Mouse (Mus musculus) MEL (cell line): Measurements from ENCODE around the gene Ankrd45. TPM values are rescaled to one million over a fixed set of nuclear protein-coding genes. Genes with fewer than 3 reads are reported as not detected.

Source experiments
- DNase-seq: peaks from one replicate; pipeline ENCODE4 v3.0.0; 2011; ENCODE audit warnings: low read depth, low spot score
- H3K27ac ChIP-seq: 2 replicates; pipeline ENCODE4 v1.5.1; 2012; ENCODE audit warnings: low read depth, mild to moderate bottlenecking, control low read depth, low read length, moderate library complexity; ENCODE audit not compliant: control insufficient read depth
- H3K27me3 ChIP-seq, 2 experiments: fragments of 150-350 bp in 1 of 2; sonication (generic) in 1 of 2; 2 replicates each; pipeline ENCODE4 v1.6.1; 2012; ENCODE audit warnings: low read length in 2 of 2, mild to moderate bottlenecking in 2 of 2, improper control_type of control experiment in 1 of 2, moderate library complexity in 1 of 2; ENCODE audit not compliant: insufficient read depth in 2 of 2, control insufficient read depth in 1 of 2
- H3K36me3 ChIP-seq, 2 experiments: 2 replicates each; pipeline ENCODE4 v1.6.1; 2012 to 2014; ENCODE audit warnings: low read length in 2 of 2, improper control_type of control experiment in 1 of 2, inconsistent platforms in 1 of 2, mild to moderate bottlenecking in 1 of 2; ENCODE audit not compliant: insufficient read depth in 2 of 2, control insufficient read depth in 1 of 2
- H3K4me1 ChIP-seq, 2 experiments: fragments of 150-350 bp in 1 of 2; sonication (generic) in 1 of 2; 2 replicates each; pipeline ENCODE4 v1.6.1; 2012; ENCODE audit warnings: low read length in 2 of 2, improper control_type of control experiment in 1 of 2, mild to moderate bottlenecking in 1 of 2; ENCODE audit not compliant: insufficient read depth in 2 of 2, control insufficient read depth in 1 of 2
- H3K4me3 ChIP-seq, 2 experiments: fragments of 150-350 bp in 1 of 2; sonication (generic) in 1 of 2; 2 replicates each; pipeline ENCODE4 v1.5.1; 2012; ENCODE audit warnings: low read depth in 2 of 2, low read length in 2 of 2, mild to moderate bottlenecking in 2 of 2, moderate library complexity in 2 of 2, control low read depth in 1 of 2, improper control_type of control experiment in 1 of 2; ENCODE audit not compliant: control insufficient read depth in 1 of 2, insufficient read depth in 1 of 2
- H3K79me2 ChIP-seq: 2 replicates; pipeline ENCODE4 v1.6.1; 2012; ENCODE audit warnings: mild to moderate bottlenecking, low read length, moderate library complexity; ENCODE audit not compliant: control insufficient read depth, poor library complexity, insufficient read depth
- H3K9ac ChIP-seq: 2 replicates; pipeline ENCODE4 v1.6.1; 2012; ENCODE audit warnings: low read depth, mild to moderate bottlenecking, control low read depth, low read length, moderate library complexity; ENCODE audit not compliant: control insufficient read depth, poor library complexity, severe bottlenecking
- H3K9me3 ChIP-seq: fragments of 150-350 bp; sonication (generic); replicated peaks from 2 replicates; pipeline ENCODE4 v1.6.1; 2012; ENCODE audit warnings: mild to moderate bottlenecking, low read length, improper control_type of control experiment, moderate library complexity; ENCODE audit not compliant: insufficient read depth
- CHD1 ChIP-seq: IDR thresholded peaks from 2 replicates; pipeline ENCODE4 v1.6.1; 2012; ENCODE audit warnings: low read depth, mild to moderate bottlenecking, inconsistent platforms, low read length, improper control_type of control experiment
- CHD2 ChIP-seq: IDR thresholded peaks from 2 replicates; pipeline ENCODE4 v1.6.1; 2011; ENCODE audit warnings: low read length, improper control_type of control experiment
- ELF1 ChIP-seq: IDR thresholded peaks from 2 replicates; pipeline ENCODE4 v1.6.1; 2014; ENCODE audit warnings: low read depth, mild to moderate bottlenecking, inconsistent platforms, low read length, improper control_type of control experiment, moderate library complexity
- EP300 ChIP-seq, 2 experiments: IDR thresholded peaks; 2 replicates each; pipeline ENCODE4 v1.6.1; 2011; ENCODE audit warnings: improper control_type of control experiment in 2 of 2, low read length in 2 of 2, low read depth in 1 of 2, mild to moderate bottlenecking in 1 of 2
- GATA1 ChIP-seq: IDR thresholded peaks from 2 replicates; pipeline ENCODE4 v1.6.1; 2011; ENCODE audit warnings: low read depth, low read length, improper control_type of control experiment
- HCFC1 ChIP-seq: IDR thresholded peaks from 2 replicates; pipeline ENCODE4 v1.6.1; 2012; ENCODE audit warnings: low read depth, mild to moderate bottlenecking, inconsistent platforms, low read length, improper control_type of control experiment, moderate library complexity
- JUND ChIP-seq: IDR thresholded peaks from 2 replicates; pipeline ENCODE4 v1.6.1; 2011; ENCODE audit warnings: low read depth, mild to moderate bottlenecking, improper control_type of control experiment, low read length
- MAX ChIP-seq: IDR thresholded peaks from 2 replicates; pipeline ENCODE4 v1.6.1; 2011; ENCODE audit warnings: low read length, improper control_type of control experiment
- MAZ ChIP-seq: IDR thresholded peaks from 2 replicates; pipeline ENCODE4 v1.6.1; 2012; ENCODE audit warnings: low read depth, mild to moderate bottlenecking, inconsistent platforms, low read length, improper control_type of control experiment
- MEF2A ChIP-seq: IDR thresholded peaks from 2 replicates; pipeline ENCODE4 v1.6.1; 2014; ENCODE audit warnings: low read depth, mild to moderate bottlenecking, inconsistent platforms, low read length, improper control_type of control experiment; ENCODE audit not compliant: poor library complexity, insufficient replicate concordance, severe bottlenecking; ENCODE audit errors: extremely low read depth
- MYC ChIP-seq: IDR thresholded peaks from 2 replicates; pipeline ENCODE4 v1.6.1; 2011; ENCODE audit warnings: low read depth, mild to moderate bottlenecking, low read length, improper control_type of control experiment, moderate library complexity
- NELFE ChIP-seq: IDR thresholded peaks from 2 replicates; pipeline ENCODE4 v1.6.1; 2011; ENCODE audit warnings: low read depth, low read length, improper control_type of control experiment
- NRF1 ChIP-seq: IDR thresholded peaks from 2 replicates; pipeline ENCODE4 v1.6.1; 2014; ENCODE audit warnings: low read depth, mild to moderate bottlenecking, inconsistent platforms, low read length, improper control_type of control experiment, moderate library complexity; ENCODE audit not compliant: poor library complexity, insufficient read depth, severe bottlenecking
- POLR2A ChIP-seq, 2 experiments: IDR thresholded peaks; 2 replicates each; pipeline ENCODE4 v1.6.1; 2011 to 2012; ENCODE audit warnings: low read length in 2 of 2, mild to moderate bottlenecking in 2 of 2, control low read depth in 1 of 2, improper control_type of control experiment in 1 of 2, low read depth in 1 of 2, moderate library complexity in 1 of 2; ENCODE audit not compliant: control insufficient read depth in 1 of 2, insufficient read depth in 1 of 2, poor library complexity in 1 of 2
- POLR2AphosphoS2 ChIP-seq: IDR thresholded peaks from 2 replicates; pipeline ENCODE4 v1.6.1; 2011; ENCODE audit warnings: low read length, improper control_type of control experiment
- RAD21 ChIP-seq: IDR thresholded peaks from 2 replicates; pipeline ENCODE4 v1.6.1; 2011; ENCODE audit warnings: mild to moderate bottlenecking, low read depth, low read length, improper control_type of control experiment
- TBP ChIP-seq: IDR thresholded peaks from 2 replicates; pipeline ENCODE4 v1.8.0; 2011; ENCODE audit warnings: low read depth, low read length, improper control_type of control experiment
- USF1 ChIP-seq: IDR thresholded peaks from 2 replicates; pipeline ENCODE4 v1.6.1; 2014; ENCODE audit warnings: low read depth, mild to moderate bottlenecking, inconsistent platforms, low read length, improper control_type of control experiment, moderate library complexity
- USF2 ChIP-seq, 2 experiments: IDR thresholded peaks; 2 replicates each; pipeline ENCODE4 v1.6.1; 2011 to 2012; ENCODE audit warnings: improper control_type of control experiment in 2 of 2, low read length in 2 of 2, borderline replicate concordance in 1 of 2, inconsistent platforms in 1 of 2, low read depth in 1 of 2, mild to moderate bottlenecking in 1 of 2; ENCODE audit not compliant: insufficient read depth in 1 of 2
- ZC3H11A ChIP-seq: IDR thresholded peaks from 2 replicates; pipeline ENCODE4 v1.6.1; 2012; ENCODE audit warnings: low read depth, mild to moderate bottlenecking, inconsistent platforms, low read length, improper control_type of control experiment
- ZKSCAN1 ChIP-seq: IDR thresholded peaks from 2 replicates; pipeline ENCODE4 v1.6.1; 2012; ENCODE audit warnings: low read depth, mild to moderate bottlenecking, inconsistent platforms, low read length, improper control_type of control experiment, moderate library complexity
- ZMIZ1 ChIP-seq: IDR thresholded peaks from 2 replicates; pipeline ENCODE4 v1.6.1; 2012; ENCODE audit warnings: low read depth, mild to moderate bottlenecking, inconsistent platforms, low read length, improper control_type of control experiment, moderate library complexity
- polyA plus RNA-seq, 2 experiments: library from polyadenylated mRNA; stranded (reverse) in 1 of 2; unstranded in 1 of 2; fragments of >175 nt in 1 of 2; fragments of >200 nt in 1 of 2; gene quantifications; 2 replicates each; pipeline versions ENCODE4 v1.2.1 to v1.2.4; 2012; ENCODE audit warnings: low replicate concordance in 2 of 2, low read depth in 1 of 2; ENCODE audit not compliant: insufficient read length in 2 of 2, insufficient read depth in 1 of 2, missing spikeins in 1 of 2
- total RNA-seq: library from RNA; depleted of rRNA; stranded (reverse); fragments of 300-350 nt; gene quantifications from 2 replicates; pipeline ENCODE4 v1.2.3, GENCODE M21; 2012

Gene Ankrd45
- total and polyA plus RNA-seq, 3 experiments: not detected

DNA sequence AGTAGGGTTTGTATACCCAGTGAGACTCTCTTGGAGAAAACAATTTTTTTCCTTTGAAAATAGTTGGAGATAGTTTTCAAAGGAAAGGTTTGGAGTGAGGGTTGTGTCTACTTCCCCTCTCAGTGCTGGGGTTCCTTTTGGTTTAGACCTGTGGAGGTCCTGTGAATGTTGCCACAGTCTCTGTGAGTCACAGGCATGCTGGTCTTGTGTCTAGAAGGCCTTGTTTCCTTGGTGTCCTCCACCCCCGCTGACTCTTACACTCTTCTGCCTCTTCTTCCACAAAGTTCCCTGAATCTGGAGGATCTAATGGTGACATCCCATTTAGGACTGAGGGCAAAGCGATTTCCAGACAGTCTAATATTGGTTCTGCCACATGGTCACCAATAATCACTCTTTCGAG, 42.9 kb downstream of the Ankrd45 start:
- DNase-seq: no peak
- Histone ChIP-seq H3K9ac (no peak overlapping the region), H3K9me3 (no peaks in the 10 kb centered on the region), H3K27ac (no peak overlapping the region), H3K4me1 (no peaks in the 10 kb centered on the region), H3K79me2 (no peaks in the 10 kb centered on the region), H3K36me3 (no peaks in the 10 kb centered on the region), H3K27me3 (no peaks in the 10 kb centered on the region), H3K4me3 (no peak overlapping the region)
- TF ChIP-seq MAX: no peak

DNA sequence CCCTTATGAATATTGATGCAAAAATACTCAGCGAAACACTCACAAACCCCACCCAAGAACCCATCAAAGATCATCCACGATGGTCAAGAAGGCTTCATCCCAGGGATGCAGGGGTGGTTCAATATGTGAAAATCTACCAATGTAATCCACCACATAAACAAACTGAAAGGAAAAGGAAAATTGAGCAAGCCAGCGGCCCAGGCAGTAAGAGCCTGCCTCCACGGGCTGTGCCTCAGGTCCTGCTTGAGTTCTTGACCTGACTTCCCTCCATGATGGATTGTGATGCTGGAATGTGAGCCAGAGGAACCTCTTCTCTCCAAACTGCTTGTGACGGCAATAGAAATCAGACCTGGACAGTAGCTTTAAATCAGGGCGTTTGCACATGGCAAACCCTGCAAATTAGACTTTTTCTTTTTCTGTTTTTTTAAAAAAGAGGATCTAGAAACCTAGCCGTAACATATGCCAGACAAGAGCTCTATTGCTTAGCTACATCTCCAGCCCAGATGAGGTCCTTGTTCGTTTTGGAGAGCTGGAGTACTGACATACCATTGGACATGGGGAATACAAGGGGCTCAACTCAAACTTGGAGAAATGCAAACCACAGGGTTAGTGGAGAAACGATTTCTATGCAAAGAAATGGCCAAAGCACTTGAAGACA, 47.9 kb downstream of the Ankrd45 start:
- no peaks in the 10 kb centered on the region for H3K9me3 ChIP-seq
- H3K27me3 ChIP-seq: no peaks in the 10 kb centered on the region
- no peak overlapping the region; a peak in 1 of 4 replicates for H3K4me3 ChIP-seq
- DNase-seq: peak; percentile 61
- H3K36me3 ChIP-seq: no peaks in the 10 kb centered on the region
- no peak overlapping the region for H3K9ac ChIP-seq
- H3K79me2 ChIP-seq: no peaks in the 10 kb centered on the region
- H3K4me1 ChIP-seq: no peaks in the 10 kb centered on the region
- H3K27ac ChIP-seq: no peak overlapping the region
- TF ChIP-seq HCFC1 (no peak), NELFE (no peak), GATA1 (no peak), CHD1 (no peak), EP300 (IDR thresholded peaks at IDR 0.05; ENCODE audit: low read depth in 1 of 2, low read length in 2 of 2) (no peak), TBP (0 out of 2 replicates have a peak, but pooled peaks have one; percentile 37), USF2 (IDR thresholded peaks at IDR 0.05; ENCODE audit: borderline replicate concordance in 1 of 2, insufficient read depth in 1 of 2, low read depth in 1 of 2, low read length in 2 of 2) (no peak), NRF1 (no peak)

DNA sequence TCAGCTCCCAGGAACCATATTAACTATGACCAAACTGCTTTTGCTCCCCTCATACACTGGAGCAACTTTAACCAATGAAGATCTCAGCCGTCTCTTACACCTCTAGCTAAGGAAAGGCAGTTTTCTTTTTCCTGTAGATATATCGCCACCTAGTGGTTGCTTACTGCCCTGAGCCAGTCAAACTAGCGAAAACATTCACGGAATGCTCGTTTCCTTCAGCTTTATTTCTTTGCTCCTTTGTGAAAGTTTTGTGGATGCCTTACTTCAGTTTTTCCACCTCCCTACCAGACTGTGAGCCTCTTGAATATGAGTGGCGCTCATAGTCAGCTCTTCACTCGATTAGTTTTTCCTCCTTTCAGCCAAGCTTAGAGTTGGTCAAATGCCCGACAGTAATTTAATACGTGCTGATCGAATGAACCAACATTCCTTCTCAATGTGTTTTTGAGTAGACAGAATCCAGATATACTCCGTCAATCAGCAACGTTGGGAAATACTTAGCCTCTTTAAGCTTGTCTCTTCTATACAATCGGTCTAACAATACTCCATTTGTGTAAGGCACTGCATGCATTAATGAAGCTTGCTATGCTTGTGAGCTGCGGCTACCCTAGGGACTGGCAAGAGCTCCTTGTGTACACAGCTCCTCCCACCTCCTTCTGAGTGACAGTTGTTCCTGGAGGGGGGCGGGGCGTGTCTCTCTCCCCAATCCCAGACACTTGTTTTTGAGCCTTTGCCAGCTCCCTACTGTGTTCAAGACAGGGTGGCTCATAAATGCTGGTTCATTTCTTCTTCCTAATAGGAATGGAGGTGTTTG, 53.3 kb downstream of the Ankrd45 start:
- Histone ChIP-seq H3K4me3 (peak overlapping the region; percentile 92 to 94), H3K9ac (peak overlapping the region; percentile 76), H3K36me3 (peaks cover 0 to 9% of the 10 kb centered on the region in 2 experiments; a peak in 2 of 4 replicates), H3K79me2 (no peaks in the 10 kb centered on the region), H3K27ac (peak overlapping the region; percentile 46; the same call in 1 of the 2 replicates), H3K9me3 (no peaks in the 10 kb centered on the region), H3K27me3 (no peaks in the 10 kb centered on the region), H3K4me1 (peaks cover 4 to 11% of the 10 kb centered on the region in 2 experiments; a peak in 3 of 4 replicates)
- DNase-seq: peak; percentile 94
- peak; percentile 71 for TF ChIP-seq ZC3H11A
- TF ChIP-seq MYC: no peak
- peak; percentile 85 for TF ChIP-seq RAD21
- no peak for TF ChIP-seq TBP
- no peak; the same call in 1 of the 2 replicates for TF ChIP-seq NELFE
- no peak for TF ChIP-seq POLR2A (IDR thresholded peaks at IDR 0.05; ENCODE audit: control insufficient read depth in 1 of 2, insufficient read depth in 1 of 2, low read depth in 1 of 2, low read length in 2 of 2, poor library complexity in 1 of 2)
- TF ChIP-seq CHD1: no peak
- TF ChIP-seq ZMIZ1: no peak
- TF ChIP-seq ELF1: no peak
- no peak for TF ChIP-seq MAZ
- no peak for TF ChIP-seq POLR2AphosphoS2
- TF ChIP-seq GATA1: no peak
- no peak for TF ChIP-seq MEF2A
- TF ChIP-seq USF1: no peak
- TF ChIP-seq CHD2: no peak
- TF ChIP-seq ZKSCAN1: no peak
- no peak for TF ChIP-seq JUND
- TF ChIP-seq HCFC1: no peak
